Comparison of ENCODE assay signal across 12 mouse cellular contexts in the genomic region with DNA sequence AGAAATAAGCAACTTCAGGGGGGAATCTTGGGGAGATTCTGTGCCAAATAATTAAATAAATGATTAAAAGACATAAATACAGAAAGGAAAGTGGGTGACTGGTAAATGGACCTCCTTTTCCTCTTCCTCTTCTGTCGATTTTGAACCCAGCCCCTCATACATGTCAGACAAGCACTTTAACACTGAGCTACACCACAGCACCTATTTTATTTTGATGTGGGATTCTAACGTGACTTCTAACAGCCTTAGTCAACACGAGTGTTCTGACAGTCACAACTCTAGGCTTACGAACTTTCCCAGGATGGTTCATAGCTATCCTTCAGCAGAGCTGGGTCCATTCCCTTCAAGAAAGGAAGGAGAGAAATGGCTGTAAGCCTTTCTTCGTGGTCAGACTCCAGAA.
"Had no signal": no experiment of that assay in that cellular context is flagged by ENCODE, and none has a peak within 500 bp of the region (broad histone marks: within the 10 kb centered on the region; RNA-seq: fewer than 3 reads in every experiment).

No protein-coding gene starts in this region.

- H3K27ac ChIP-seq: layer of hippocampus, adult 2 months; liver, embryonic 14.5 days; midbrain, embryonic 12.5 days had no signal

- H3K4me2 ChIP-seq: intestine, embryonic 15.5 days; midbrain, embryonic 12.5 days had no signal

- ATAC-seq: intestine, embryonic 15.5 days; midbrain, embryonic 16.5 days had no signal

- DNase-seq: kidney, adult 18-20 months; kidney, postnatal 10 days; kidney, postnatal 4 days; lung, adult 18-20 months; lung, postnatal 10 days; right cerebral cortex, postnatal 14 days had no signal

- H3K36me3 ChIP-seq: intestine, embryonic 15.5 days; limb, embryonic 13.5 days; midbrain, embryonic 12.5 days had no signal

- H3K4me3 ChIP-seq: intestine, embryonic 15.5 days; layer of hippocampus, adult 2 months; limb, embryonic 13.5 days; midbrain, embryonic 12.5 days had no signal

- H3K27me3 ChIP-seq: intestine, embryonic 15.5 days had no signal

- H3K9me3 ChIP-seq: intestine, embryonic 15.5 days; limb, embryonic 13.5 days; midbrain, embryonic 12.5 days had no signal

- H3K9ac ChIP-seq: intestine, embryonic 15.5 days; limb, embryonic 13.5 days; liver, embryonic 14.5 days; midbrain, embryonic 12.5 days had no signal
